Mouse (Mus musculus) liver, embryonic 13.5 days (tissue): ENCODE data around the gene Inpp4b. TPM values are rescaled to one million over a fixed set of nuclear protein-coding genes. Genes with fewer than 3 reads are reported as not detected.

Experiments used
- ATAC-seq: fragments of 200-750 bp; cut with Nextera tagmentation; 2 replicates; pipeline ENCODE4 v1.8.0; 2017; ENCODE audit warnings: low read depth, mild to moderate bottlenecking, moderate number of reproducible peaks, moderate library complexity
- DNase-seq: peaks from one replicate; pipeline ENCODE4 v3.0.0; 2022
- H3K27ac ChIP-seq: fragments of 300-500 bp; sonication (generic); 2 replicates; pipeline ENCODE4 v1.5.1; 2015; ENCODE audit warnings: moderate library complexity, mild to moderate bottlenecking, inconsistent platforms
- H3K27me3 ChIP-seq: fragments of 300-500 bp; sonication (generic); 2 replicates; pipeline ENCODE4 v1.6.1; 2015; ENCODE audit warnings: mild to moderate bottlenecking, inconsistent platforms
- H3K36me3 ChIP-seq: fragments of 300-500 bp; sonication (generic); 2 replicates; pipeline ENCODE4 v1.6.1; 2015; ENCODE audit warnings: mild to moderate bottlenecking, inconsistent platforms
- H3K4me1 ChIP-seq: fragments of 300-500 bp; sonication (generic); replicated peaks from 2 replicates; pipeline ENCODE4 v1.6.1; 2015; ENCODE audit warnings: inconsistent platforms
- H3K4me2 ChIP-seq: fragments of 300-500 bp; sonication (generic); 2 replicates; pipeline ENCODE4 v1.6.1; 2015; ENCODE audit warnings: inconsistent platforms, mild to moderate bottlenecking, moderate library complexity
- H3K4me3 ChIP-seq: fragments of 300-500 bp; sonication (generic); replicated peaks from 2 replicates; pipeline ENCODE4 v1.5.1; 2015; ENCODE audit warnings: mild to moderate bottlenecking, inconsistent platforms
- H3K9ac ChIP-seq: fragments of 300-500 bp; sonication (generic); 2 replicates; pipeline ENCODE4 v1.6.1; 2015; ENCODE audit warnings: mild to moderate bottlenecking, inconsistent platforms
- H3K9me3 ChIP-seq: fragments of 300-500 bp; sonication (generic); replicated peaks from 2 replicates; pipeline ENCODE4 v1.6.1; 2016; ENCODE audit warnings: inconsistent platforms
- WGBS: fragments of 180-500 bp; shearing (Covaris S2); methylation state at CpG from one replicate; pipeline ENCODE4 v1.1.7; 2015; ENCODE audit not compliant: insufficient replicate concordance; 5-methylcytosine and 5-hydroxymethylcytosine counted together
- polyA plus RNA-seq: library from polyadenylated mRNA; unstranded; fragments of >200 nt; fragmentation: Nextera tagmentation; extraction: Ambion mirVana; gene quantifications from 2 replicates; pipeline ENCODE4 v1.2.1, GENCODE M21; 2015

Gene Inpp4b
- polyA plus RNA-seq, 1 experiment from 2014 or later: 2.2 TPM

GRCm38 (mm10) chr8:81522085-81522484 is 179.7 kb downstream of the Inpp4b start:
- H3K4me2 ChIP-seq: no peak overlapping the region
- DNase-seq (no peak), ATAC-seq (no peak)
- no peaks in the 10 kb centered on the region for H3K27me3 ChIP-seq
- H3K27ac ChIP-seq: no peak overlapping the region
- H3K4me3 ChIP-seq: no peak overlapping the region
- 65% methylated on average over 2 of the region's 2 CpGs for WGBS
- H3K36me3 ChIP-seq: no peaks in the 10 kb centered on the region
- H3K4me1 ChIP-seq: no peaks in the 10 kb centered on the region
- no peaks in the 10 kb centered on the region for H3K9me3 ChIP-seq
- no peak overlapping the region for H3K9ac ChIP-seq

- Histone ChIP-seq H3K4me1 (no peaks in the 10 kb centered on the region), H3K36me3 (no peaks in the 10 kb centered on the region), H3K27me3 (no peaks in the 10 kb centered on the region), H3K9ac (no peak overlapping the region), H3K9me3 (no peaks in the 10 kb centered on the region), H3K4me2 (no peak overlapping the region), H3K27ac (no peak overlapping the region), H3K4me3 (no peak overlapping the region)
- ATAC-seq (no peak), DNase-seq (no peak)
- whole genome bisulfite sequencing: 20% methylated on average over 2 of the region's 2 CpGs
Observed at GRCm38 (mm10) chr8:81524561-81524960, 182.2 kb downstream of the Inpp4b start.

GRCm38 (mm10) chr8:81527661-81528060 is 185.3 kb downstream of the Inpp4b start:
- DNase-seq: no peak
- Histone ChIP-seq H3K9ac (no peak overlapping the region), H3K4me2 (no peak overlapping the region), H3K36me3 (no peaks in the 10 kb centered on the region), H3K9me3 (no peaks in the 10 kb centered on the region), H3K4me3 (no peak overlapping the region), H3K27me3 (no peaks in the 10 kb centered on the region), H3K4me1 (no peaks in the 10 kb centered on the region), H3K27ac (no peak overlapping the region)
- 27% methylated on average over 4 of the region's 4 CpGs for WGBS
- no peak for ATAC-seq

GRCm38 (mm10) chr8:81538310-81538709 is 196.0 kb downstream of the Inpp4b start:
- Histone ChIP-seq H3K36me3 (no peaks in the 10 kb centered on the region), H3K27me3 (no peaks in the 10 kb centered on the region), H3K4me2 (no peak overlapping the region), H3K27ac (no peak overlapping the region), H3K4me1 (no peaks in the 10 kb centered on the region), H3K4me3 (no peak overlapping the region), H3K9ac (no peak overlapping the region), H3K9me3 (no peaks in the 10 kb centered on the region)
- peak; percentile 41 for DNase-seq
- ATAC-seq: no peak
- 62% methylated on average over 3 of the region's 3 CpGs for WGBS

GRCm38 (mm10) chr8:81558550-81558949 is 216.2 kb downstream of the Inpp4b start:
- no peak overlapping the region for H3K4me3 ChIP-seq
- H3K9ac ChIP-seq: no peak overlapping the region
- no peak overlapping the region for H3K27ac ChIP-seq
- no peaks in the 10 kb centered on the region for H3K4me1 ChIP-seq
- no peak for DNase-seq
- H3K27me3 ChIP-seq: no peaks in the 10 kb centered on the region
- no peaks in the 10 kb centered on the region for H3K36me3 ChIP-seq
- H3K4me2 ChIP-seq: no peak overlapping the region
- 60% methylated on average over 4 of the region's 4 CpGs for WGBS
- H3K9me3 ChIP-seq: no peaks in the 10 kb centered on the region
- ATAC-seq: no peak

- no peak for DNase-seq
- Histone ChIP-seq H3K27ac (no peak overlapping the region), H3K4me3 (no peak overlapping the region), H3K36me3 (no peaks in the 10 kb centered on the region), H3K9me3 (no peaks in the 10 kb centered on the region), H3K27me3 (no peaks in the 10 kb centered on the region), H3K4me2 (no peak overlapping the region), H3K9ac (no peak overlapping the region), H3K4me1 (no peaks in the 10 kb centered on the region)
- WGBS: 20% methylated on average over 1 of the region's 1 CpGs
- ATAC-seq: no peak
Observed at GRCm38 (mm10) chr8:81562405-81562804, 220.0 kb downstream of the Inpp4b start.

- Histone ChIP-seq H3K27ac (no peak overlapping the region), H3K4me1 (no peaks in the 10 kb centered on the region), H3K4me3 (no peak overlapping the region), H3K27me3 (no peaks in the 10 kb centered on the region), H3K9me3 (no peaks in the 10 kb centered on the region), H3K9ac (no peak overlapping the region), H3K4me2 (no peak overlapping the region), H3K36me3 (no peaks in the 10 kb centered on the region)
- 65% methylated on average over 4 of the region's 4 CpGs for WGBS
- DNase-seq (no peak), ATAC-seq (no peak)
Observed at GRCm38 (mm10) chr8:81565484-81565883, 223.1 kb downstream of the Inpp4b start.

GRCm38 (mm10) chr8:81572319-81573104 is 230.2 kb downstream of the Inpp4b start:
- 51% methylated on average over 1 of the region's 1 CpGs for WGBS
- Histone ChIP-seq H3K27me3 (no peaks in the 10 kb centered on the region), H3K36me3 (no peaks in the 10 kb centered on the region), H3K27ac (no peak overlapping the region), H3K9me3 (no peaks in the 10 kb centered on the region), H3K9ac (no peak overlapping the region), H3K4me2 (no peak overlapping the region), H3K4me3 (no peak overlapping the region), H3K4me1 (no peaks in the 10 kb centered on the region)
- no peak for DNase-seq
- ATAC-seq: no peak

- no peak overlapping the region for H3K9ac ChIP-seq
- no peaks in the 10 kb centered on the region for H3K36me3 ChIP-seq
- 74% methylated on average over 3 of the region's 3 CpGs for WGBS
- DNase-seq (no peak), ATAC-seq (no peak)
- H3K4me2 ChIP-seq: no peak overlapping the region
- no peaks in the 10 kb centered on the region for H3K27me3 ChIP-seq
- no peaks in the 10 kb centered on the region for H3K4me1 ChIP-seq
- H3K27ac ChIP-seq: no peak overlapping the region
- H3K9me3 ChIP-seq: no peaks in the 10 kb centered on the region
- H3K4me3 ChIP-seq: no peak overlapping the region
Observed at GRCm38 (mm10) chr8:81575268-81575917, 233.0 kb downstream of the Inpp4b start.

- Histone ChIP-seq H3K36me3 (no peaks in the 10 kb centered on the region), H3K9me3 (no peaks in the 10 kb centered on the region), H3K27ac (no peak overlapping the region), H3K4me2 (no peak overlapping the region), H3K4me3 (no peak overlapping the region), H3K27me3 (no peaks in the 10 kb centered on the region), H3K9ac (no peak overlapping the region), H3K4me1 (no peaks in the 10 kb centered on the region)
- WGBS: 78% methylated on average over 3 of the region's 3 CpGs
- ATAC-seq: no peak
- no peak for DNase-seq
Observed at GRCm38 (mm10) chr8:81578951-81579350, 236.6 kb downstream of the Inpp4b start.

GRCm38 (mm10) chr8:81581817-81582437 is 239.6 kb downstream of the Inpp4b start:
- H3K9me3 ChIP-seq: no peaks in the 10 kb centered on the region
- no peak overlapping the region for H3K9ac ChIP-seq
- no peaks in the 10 kb centered on the region for H3K36me3 ChIP-seq
- no peak overlapping the region for H3K4me2 ChIP-seq
- no peak overlapping the region for H3K27ac ChIP-seq
- no peak for ATAC-seq
- H3K27me3 ChIP-seq: no peaks in the 10 kb centered on the region
- H3K4me1 ChIP-seq: no peaks in the 10 kb centered on the region
- no peak for DNase-seq
- no peak overlapping the region for H3K4me3 ChIP-seq
- WGBS: 64% methylated on average over 2 of the region's 2 CpGs
